Mouse (Mus musculus) lung, postnatal 0 days (tissue): ENCODE data around the gene Mdk. TPM values are rescaled to one million over a fixed set of nuclear protein-coding genes. Genes with fewer than 3 reads are reported as not detected.

Experiments
- ATAC-seq: fragments of 200-750 bp; cut with Nextera tagmentation; 2 replicates; pipeline ENCODE4 v1.8.0; 2017; ENCODE audit warnings: moderate library complexity
- DNase-seq: peaks from one replicate; pipeline ENCODE4 v3.0.0-alpha.2; 2016; ENCODE audit warnings: low spot score
- H3K27ac ChIP-seq: fragments of 300-500 bp; sonication (generic); 2 replicates; pipeline ENCODE4 v1.5.1; 2014; ENCODE audit warnings: antibody characterized with exemption, mild to moderate bottlenecking, low read length, mixed read lengths
- H3K27me3 ChIP-seq: fragments of 300-500 bp; sonication (generic); replicated peaks from 2 replicates; pipeline ENCODE4 v1.6.1; 2014; ENCODE audit warnings: low read length, mixed read lengths; ENCODE audit not compliant: insufficient read depth
- H3K36me3 ChIP-seq: fragments of 300-500 bp; sonication (generic); 2 replicates; pipeline ENCODE4 v1.6.1; 2014; ENCODE audit warnings: low read length, mixed read lengths; ENCODE audit not compliant: insufficient read depth
- H3K4me1 ChIP-seq: fragments of 300-500 bp; sonication (generic); 2 replicates; pipeline ENCODE4 v1.6.1; 2014; ENCODE audit warnings: antibody characterized with exemption, low read depth, low read length, mixed read lengths; ENCODE audit not compliant: insufficient read depth
- H3K4me2 ChIP-seq: fragments of 300-500 bp; sonication (generic); replicated peaks from 2 replicates; pipeline ENCODE4 v1.6.1; 2014; ENCODE audit warnings: low read depth, mild to moderate bottlenecking, low read length, moderate library complexity, mixed read lengths
- H3K4me3 ChIP-seq: fragments of 300-500 bp; sonication (generic); 2 replicates; pipeline ENCODE4 v1.5.1; 2014; ENCODE audit warnings: low read depth, low read length
- H3K9ac ChIP-seq: fragments of 300-500 bp; sonication (generic); replicated peaks from 2 replicates; pipeline ENCODE4 v1.6.1; 2014; ENCODE audit warnings: low read depth, mild to moderate bottlenecking
- H3K9me3 ChIP-seq: fragments of 300-500 bp; sonication (generic); 2 replicates; pipeline ENCODE4 v1.6.1; 2016; ENCODE audit warnings: low read length, mixed read lengths
- CTCF ChIP-seq: IDR thresholded peaks from 2 replicates; pipeline ENCODE4 v1.5.1; 2016; ENCODE audit warnings: antibody characterized with exemption, mild to moderate bottlenecking
- EP300 ChIP-seq: IDR thresholded peaks from 2 replicates; pipeline ENCODE4 v1.6.1; 2016; ENCODE audit warnings: antibody characterized with exemption, mild to moderate bottlenecking, control low read depth
- WGBS: fragments of 180-500 bp; shearing (Covaris S2); extraction: QIAGEN DNeasy Blood & Tissue Kit; methylation state at CpG from one replicate; pipeline ENCODE4 v1.1.7; 2014; 5-methylcytosine and 5-hydroxymethylcytosine counted together
- polyA plus RNA-seq: library from polyadenylated mRNA; unstranded; fragments of >200 nt; fragmentation: Nextera tagmentation; extraction: Ambion mirVana; gene quantifications from 2 replicates; pipeline ENCODE4 v1.2.1, GENCODE M21; 2015

Mdk gene
- polyA plus RNA-seq, 1 experiment from 2014 or later: 101 TPM

DNA sequence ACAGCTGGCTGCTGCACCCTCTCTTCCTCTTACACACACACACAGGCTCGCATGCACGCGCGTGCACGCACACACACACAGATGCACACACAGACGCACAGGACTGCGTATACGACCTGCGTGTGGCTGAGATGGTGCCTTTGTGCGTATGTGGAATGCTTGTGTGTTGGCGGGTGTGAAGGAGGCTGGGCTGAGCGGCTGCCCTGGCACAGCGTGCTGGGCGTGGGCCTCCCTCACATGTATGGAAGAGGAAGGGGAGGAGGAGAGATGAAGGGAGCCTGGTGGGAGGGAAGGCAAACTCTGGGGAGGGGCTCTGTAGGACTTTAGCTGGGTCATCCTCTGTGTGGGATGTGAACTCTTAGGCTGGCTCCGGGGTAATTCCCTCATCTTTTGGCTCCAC lies 6.7 kb downstream of the Mdk start:
- ATAC-seq: no peak
- Histone ChIP-seq H3K9ac (no peak overlapping the region), H3K27ac (no peak overlapping the region), H3K27me3 (peaks cover 36% of the 10 kb centered on the region), H3K9me3 (no peaks in the 10 kb centered on the region), H3K36me3 (no peaks in the 10 kb centered on the region), H3K4me3 (no peak overlapping the region), H3K4me2 (no peak overlapping the region), H3K4me1 (peaks cover 15% of the 10 kb centered on the region)
- DNase-seq: no peak
- TF ChIP-seq EP300: no peak
- TF ChIP-seq CTCF: no peak
- WGBS: 68% methylated on average over 15 of the region's 15 CpGs

DNA sequence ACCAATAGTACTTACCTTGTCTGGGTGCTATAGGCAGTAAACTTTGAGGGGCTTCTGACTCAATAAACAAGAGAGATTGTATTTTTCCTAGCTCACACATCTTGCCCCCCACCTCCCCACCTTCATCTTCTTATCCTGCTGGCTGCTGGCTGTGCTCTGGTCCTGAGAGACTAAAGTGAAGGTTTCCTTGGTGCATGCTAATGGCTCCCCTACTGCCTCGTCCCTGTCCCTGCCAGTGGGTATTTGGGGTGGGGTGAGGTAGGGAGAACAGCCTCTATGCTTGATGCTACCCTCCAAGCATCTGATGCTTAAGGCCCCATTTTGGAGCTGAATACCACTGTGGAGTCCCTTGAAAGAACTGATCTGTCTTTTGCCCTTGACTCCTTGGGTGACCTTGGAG lies 7.4 kb downstream of the Mdk start:
- 68% methylated on average over 1 of the region's 1 CpGs for WGBS
- Histone ChIP-seq H3K4me1 (peaks cover 12% of the 10 kb centered on the region), H3K4me3 (no peak overlapping the region), H3K27me3 (peaks cover 36% of the 10 kb centered on the region), H3K9me3 (no peaks in the 10 kb centered on the region), H3K9ac (no peak overlapping the region), H3K27ac (no peak overlapping the region), H3K36me3 (no peaks in the 10 kb centered on the region), H3K4me2 (no peak overlapping the region)
- DNase-seq (no peak), ATAC-seq (no peak)
- TF ChIP-seq CTCF: no peak
- no peak for TF ChIP-seq EP300

DNA sequence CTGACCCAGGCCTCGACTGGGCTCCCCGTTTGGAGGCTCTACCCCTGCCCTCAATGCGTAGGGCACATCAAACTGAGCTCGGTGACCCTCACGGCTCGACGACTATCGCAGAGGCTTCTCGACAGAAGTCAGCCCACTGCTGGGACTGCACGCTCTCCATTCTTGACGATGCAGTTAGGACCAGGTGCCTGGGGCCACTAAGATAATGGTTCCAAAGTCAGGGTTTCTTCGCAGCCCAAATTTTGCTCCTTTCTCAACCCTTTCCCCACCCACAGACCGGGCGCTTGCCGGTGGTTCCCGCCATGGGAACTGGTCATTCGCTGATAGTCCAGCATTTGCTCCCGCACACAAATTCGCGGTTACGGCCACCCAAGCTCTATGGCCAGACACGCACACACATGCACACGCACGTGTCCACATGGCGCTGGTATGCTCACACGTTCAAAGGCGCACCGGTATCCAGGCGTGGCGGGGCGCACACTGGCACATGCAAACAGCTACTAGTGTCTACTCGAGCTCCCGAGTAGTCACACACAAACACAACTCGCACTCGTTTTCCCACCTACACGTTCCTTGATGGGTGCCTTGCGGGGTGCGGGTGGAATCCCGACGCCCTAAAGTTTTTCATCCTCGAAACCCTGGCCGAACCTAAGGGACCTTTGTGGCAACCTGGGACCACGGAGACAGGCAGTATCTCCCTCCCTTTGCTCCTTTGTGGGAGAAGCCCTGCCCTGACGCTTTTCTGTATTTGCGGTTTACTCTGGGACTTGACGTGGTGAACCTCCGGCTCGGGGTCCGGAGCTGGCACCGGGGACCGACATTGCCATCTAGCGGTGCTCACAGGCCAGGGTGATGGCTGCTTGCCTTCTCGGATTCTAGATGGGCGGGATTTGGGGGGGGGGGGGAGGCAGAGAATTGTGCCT lies 8.4 kb downstream of the Mdk start:
- TF ChIP-seq EP300 (no peak), CTCF (peak; percentile 81)
- whole genome bisulfite sequencing: 4% methylated on average over 54 of the region's 54 CpGs
- no peaks in the 10 kb centered on the region; the same call in 1 of the 2 replicates for H3K36me3 ChIP-seq
- H3K9me3 ChIP-seq: no peaks in the 10 kb centered on the region
- no peak overlapping the region for H3K9ac ChIP-seq
- peak overlapping the region; percentile 43 for H3K4me3 ChIP-seq
- peak overlapping the region; percentile 50 for H3K4me2 ChIP-seq
- H3K4me1 ChIP-seq: peaks cover 12% of the 10 kb centered on the region
- peaks cover 36% of the 10 kb centered on the region for H3K27me3 ChIP-seq
- DNase-seq (peak; percentile 78), ATAC-seq (peak; percentile 50)
- H3K27ac ChIP-seq: no peak overlapping the region

DNA sequence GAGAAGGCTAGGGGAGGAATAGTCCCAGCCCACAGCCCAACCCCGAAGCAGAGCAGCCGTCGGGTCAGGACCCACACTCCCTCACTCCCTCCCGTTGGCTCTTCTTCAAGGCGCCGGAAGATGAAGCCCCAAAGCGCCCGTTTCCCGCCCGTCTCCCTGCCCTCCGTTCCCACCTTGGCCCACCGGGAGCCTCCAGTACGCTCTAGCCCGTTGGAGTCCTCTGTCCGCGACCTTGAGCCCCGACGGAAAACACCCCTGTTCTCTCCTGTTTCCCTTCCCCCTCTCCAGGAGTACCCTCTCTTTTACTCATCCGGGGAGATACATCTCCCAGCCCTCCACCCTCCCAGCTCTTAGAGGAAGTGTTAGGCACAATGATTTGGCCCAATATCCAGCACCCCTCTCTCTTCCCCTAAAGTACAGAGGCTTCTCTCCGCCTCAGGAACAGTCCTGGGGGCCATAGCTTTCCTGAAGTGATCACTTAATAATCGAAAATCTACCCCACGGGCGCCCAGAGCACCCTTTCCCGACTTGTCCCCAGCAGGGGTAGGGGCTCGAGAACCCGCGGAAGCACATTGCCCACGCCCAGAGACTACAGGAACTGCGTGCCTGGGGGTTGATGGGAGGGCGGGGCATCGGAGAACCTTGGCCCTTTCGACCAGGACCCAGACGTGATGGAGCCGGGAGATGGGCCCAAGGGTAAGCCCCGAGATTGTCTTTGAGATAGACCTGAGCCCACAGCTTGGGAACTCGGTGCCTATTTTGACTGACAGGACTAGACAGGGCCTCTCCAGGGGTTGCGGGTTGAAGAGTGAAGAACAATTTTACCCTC lies 9.3 kb downstream of the Mdk start:
- H3K4me3 ChIP-seq: peak overlapping the region; percentile 43
- DNase-seq (no peak), ATAC-seq (no peak)
- peak overlapping the region; percentile 69 for H3K4me2 ChIP-seq
- no peaks in the 10 kb centered on the region for H3K9me3 ChIP-seq
- no peak overlapping the region for H3K27ac ChIP-seq
- H3K9ac ChIP-seq: no peak overlapping the region
- H3K36me3 ChIP-seq: peaks cover 7% of the 10 kb centered on the region; the same call in 1 of the 2 replicates
- no peak for TF ChIP-seq EP300
- TF ChIP-seq CTCF: no peak
- 2% methylated on average over 36 of the region's 37 CpGs for WGBS
- H3K27me3 ChIP-seq: peaks cover 36% of the 10 kb centered on the region
- H3K4me1 ChIP-seq: peaks cover 12% of the 10 kb centered on the region

DNA sequence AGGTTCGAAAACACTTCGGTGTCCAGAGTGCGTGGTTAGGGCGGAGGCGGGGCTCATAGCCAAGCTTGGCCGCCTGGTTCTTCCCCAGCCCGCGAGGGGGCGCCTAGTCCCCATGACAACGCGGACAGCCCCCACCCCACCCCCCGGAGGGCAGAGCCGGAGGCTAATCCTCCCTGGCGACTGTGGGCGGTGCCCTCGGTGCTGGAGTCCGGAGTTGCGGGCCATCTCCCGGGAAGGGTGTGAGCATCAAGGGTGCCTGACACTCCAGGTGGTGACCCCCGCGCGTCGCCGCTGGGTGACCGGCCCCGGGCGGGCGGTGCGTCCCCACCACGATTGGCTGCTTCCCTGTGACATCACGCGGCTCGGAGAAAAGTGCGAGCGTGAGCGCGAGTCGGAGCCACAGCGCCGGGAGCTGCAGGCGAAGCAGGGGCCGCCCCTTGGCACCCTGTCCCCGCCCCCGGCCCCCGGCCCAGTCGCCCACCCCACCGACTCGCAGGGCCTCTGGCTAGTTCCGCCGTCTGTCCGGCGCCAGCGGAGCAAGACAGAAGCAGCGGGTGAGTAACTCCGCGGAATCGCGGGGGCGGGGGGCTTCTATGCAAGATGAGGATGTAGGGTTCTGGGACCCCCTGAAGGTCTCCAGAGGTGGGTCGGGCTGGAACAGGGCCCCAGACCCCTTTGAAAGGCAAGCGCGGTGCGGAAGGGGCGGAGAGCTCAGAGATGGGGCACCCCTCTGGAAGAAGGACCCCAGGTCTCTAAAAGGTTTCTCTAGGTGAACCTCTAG lies 10.1 kb downstream of the Mdk start:
- no peak overlapping the region for H3K9ac ChIP-seq
- peak overlapping the region; percentile 43 for H3K4me3 ChIP-seq
- H3K27me3 ChIP-seq: peaks cover 36% of the 10 kb centered on the region
- peak; percentile 58 for DNase-seq
- TF ChIP-seq CTCF (peak; percentile 65), EP300 (no peak)
- H3K27ac ChIP-seq: no peak overlapping the region
- WGBS: 1% methylated on average over 55 of the region's 64 CpGs
- H3K4me2 ChIP-seq: peak overlapping the region; percentile 69
- peak; percentile 56 for ATAC-seq
- peaks cover 15% of the 10 kb centered on the region; the same call in 1 of the 2 replicates for H3K36me3 ChIP-seq
- H3K9me3 ChIP-seq: no peaks in the 10 kb centered on the region
- H3K4me1 ChIP-seq: peaks cover 12% of the 10 kb centered on the region
